In genomic region chr9:45411803-45412202, GRCm38 (mm10) we compare ENCODE assay signal across 8 mouse cellular contexts. TPM values are rescaled to one million over a fixed set of nuclear protein-coding genes. Genes with fewer than 3 reads are reported as not detected.
DNase-seq lines count a peak whose midpoint lies in the region; ATAC-seq and TF ChIP-seq lines count a peak whose summit lies in the region.

No protein-coding gene starts in this region.

- peaks cover 31% of the 10 kb centered on the region for H3K27me3 ChIP-seq in heart, embryonic 12.5 days (replicated peaks)
- no peaks in the 10 kb centered on the region for H3K27me3 ChIP-seq in embryonic facial prominence, embryonic 14.5 days (replicated peaks; ENCODE audit: control insufficient read depth, insufficient read depth, low read length)
- H3K27me3 ChIP-seq in neural tube, embryonic 14.5 days (ENCODE audit: control insufficient read depth, insufficient read depth, low read length), result no peaks in the 10 kb centered on the region

- no peak for ATAC-seq in heart, embryonic 12.5 days (ENCODE audit: insufficient number of reproducible peaks, low FRiP score)
- ATAC-seq in embryonic facial prominence, embryonic 14.5 days (ENCODE audit: low read depth), result peak; percentile 54; the same call in 1 of the 2 replicates
- ATAC-seq in neural tube, embryonic 14.5 days (ENCODE audit: low read depth), result peak; percentile 68; the same call in 1 of the 2 replicates

- H3K4me2 ChIP-seq in heart, embryonic 12.5 days, result peak overlapping the region; percentile 31
- H3K4me2 ChIP-seq in embryonic facial prominence, embryonic 14.5 days (ENCODE audit: low read depth, low read length), result peak overlapping the region; percentile 38
- H3K4me2 ChIP-seq in neural tube, embryonic 14.5 days (ENCODE audit: low read depth, low read length), result peak overlapping the region; percentile 19; the same call in 1 of the 2 replicates

- no peak for DNase-seq in heart, postnatal 25 days (ENCODE audit: low spot score)
- DNase-seq in T-cell, adult 2 months (ENCODE audit: low spot score), result peak; percentile 27
- DNase-seq in embryonic facial prominence, embryonic 14.5 days (ENCODE audit: low spot score), result peak; percentile 87
- peak; percentile 80 for DNase-seq in induced T-regulatory cell, adult 2 months (ENCODE audit: low read depth)
- peak; percentile 17 for DNase-seq in lung, adult 2 months
- DNase-seq in urinary bladder, postnatal 10 days (ENCODE audit: low spot score), result no peak

- 0 out of 2 replicates have a peak, but pooled peaks cover 5% of the 10 kb centered on the region for H3K4me1 ChIP-seq in heart, embryonic 12.5 days (replicated peaks)
- 0 out of 2 replicates have a peak, but pooled peaks cover 5% of the 10 kb centered on the region for H3K4me1 ChIP-seq in embryonic facial prominence, embryonic 14.5 days (ENCODE audit: control insufficient read depth, insufficient read depth, low read length)
- peaks cover 2% of the 10 kb centered on the region; the same call in 1 of the 2 replicates for H3K4me1 ChIP-seq in lung, adult 2 months (ENCODE audit: control insufficient read depth, insufficient read depth, low read length)
- H3K4me1 ChIP-seq in neural tube, embryonic 14.5 days (ENCODE audit: control insufficient read depth, insufficient read depth, low read length), result 0 out of 2 replicates have a peak, but pooled peaks cover 3% of the 10 kb centered on the region

- intact Hi-C loops in heart, postnatal 25 days (cut with DNase I), result loop anchor here (2.0 kb wide), 1 partner anchor 343 kb away; no protein-coding TSS in a partner anchor

- TF ChIP-seq POLR2A in lung, adult 2 months (IDR thresholded peaks at IDR 0.05; ENCODE audit: borderline replicate concordance, extremely low read depth, low read depth, low read length), result no peak

- H3K9ac ChIP-seq in heart, embryonic 12.5 days, result no peak overlapping the region
- H3K9ac ChIP-seq in embryonic facial prominence, embryonic 14.5 days (ENCODE audit: low read depth, low read length), result no peak overlapping the region
- no peak overlapping the region for H3K9ac ChIP-seq in neural tube, embryonic 14.5 days (replicated peaks; ENCODE audit: low read depth, low read length)

- no peak overlapping the region for H3K4me3 ChIP-seq in heart, embryonic 12.5 days
- peak overlapping the region; percentile 7 for H3K4me3 ChIP-seq in embryonic facial prominence, embryonic 14.5 days (ENCODE audit: low read depth, low read length)
- H3K4me3 ChIP-seq in lung, adult 2 months (replicated peaks; ENCODE audit: extremely low read depth, low read depth, low read length), result no peak overlapping the region
- no peak overlapping the region for H3K4me3 ChIP-seq in neural tube, embryonic 14.5 days (ENCODE audit: low read depth, low read length)

- H3K9me3 ChIP-seq in heart, embryonic 12.5 days (replicated peaks), result no peaks in the 10 kb centered on the region
- H3K9me3 ChIP-seq in embryonic facial prominence, embryonic 14.5 days (ENCODE audit: control insufficient read depth, low read length), result no peaks in the 10 kb centered on the region
- H3K9me3 ChIP-seq in neural tube, embryonic 14.5 days (ENCODE audit: control insufficient read depth, low read length), result no peaks in the 10 kb centered on the region

- H3K36me3 ChIP-seq in heart, embryonic 12.5 days, result no peaks in the 10 kb centered on the region
- no peaks in the 10 kb centered on the region for H3K36me3 ChIP-seq in embryonic facial prominence, embryonic 14.5 days (ENCODE audit: control insufficient read depth, insufficient read depth, low read length)
- no peaks in the 10 kb centered on the region for H3K36me3 ChIP-seq in neural tube, embryonic 14.5 days (ENCODE audit: control insufficient read depth, insufficient read depth, low read length)

- TF ChIP-seq CTCF in lung, adult 2 months (IDR thresholded peaks at IDR 0.05; ENCODE audit: insufficient read depth, low read length), result peak; percentile 41; the same call in 1 of the 2 replicates

- 24% methylated on average over 7 of the region's 7 CpGs for WGBS in heart, embryonic 12.5 days
- WGBS in embryonic facial prominence, embryonic 14.5 days, result 17% methylated on average over 7 of the region's 7 CpGs
- WGBS in lung, adult 2 months, result 11% methylated on average over 7 of the region's 7 CpGs
- 25% methylated on average over 7 of the region's 7 CpGs for WGBS in neural tube, embryonic 14.5 days

- H3K27ac ChIP-seq in heart, embryonic 12.5 days (ENCODE audit: poor library complexity, severe bottlenecking), result no peak overlapping the region
- no peak overlapping the region for H3K27ac ChIP-seq in embryonic facial prominence, embryonic 14.5 days (replicated peaks; ENCODE audit: low read depth, low read length)
- no peak overlapping the region for H3K27ac ChIP-seq in neural tube, embryonic 14.5 days (ENCODE audit: low read depth, low read length)

RNA-seq across cellular contexts. Expression of gene Fxyd2, which starts 12.3 kb away (rescaled TPM):
- 1.4 and 2.2 TPM in 2 replicates for polyA plus RNA-seq in heart, embryonic 12.5 days (2016; fragmentation: Nextera tagmentation; extraction: Ambion mirVana)
- total RNA-seq in heart, postnatal 25 days (2021), result 1 to 10 TPM; 1.5 to 2.7 TPM
- polyA plus RNA-seq in embryonic facial prominence, embryonic 14.5 days (2014; fragmentation: Nextera tagmentation; extraction: Ambion mirVana), result 5.3 and 5.4 TPM in 2 replicates
- 8.5 and 8.8 TPM in 2 replicates for polyA plus RNA-seq in lung, adult 2 months (2012; rRNA removed)
- 9.6 and 9.9 TPM in 2 replicates for polyA plus RNA-seq in neural tube, embryonic 14.5 days (2014; fragmentation: Nextera tagmentation; extraction: Ambion mirVana)

RNA-seq across cellular contexts. Expression of gene Dscaml1, which starts 14.6 kb away (rescaled TPM):
- 0.05 and 0.09 TPM in 2 replicates for polyA plus RNA-seq in heart, embryonic 12.5 days (2016; fragmentation: Nextera tagmentation; extraction: Ambion mirVana)
- total RNA-seq in heart, postnatal 25 days (2021), result not detected
- polyA plus RNA-seq in embryonic facial prominence, embryonic 14.5 days (2014; fragmentation: Nextera tagmentation; extraction: Ambion mirVana), result 0.86 and 1.1 TPM in 2 replicates
- 0.35 and 0.38 TPM in 2 replicates for polyA plus RNA-seq in lung, adult 2 months (2012; rRNA removed)
- 18.3 and 24.3 TPM in 2 replicates for polyA plus RNA-seq in neural tube, embryonic 14.5 days (2014; fragmentation: Nextera tagmentation; extraction: Ambion mirVana)

RNA-seq across cellular contexts. Expression of gene Fxyd6, which starts 41.8 kb away (rescaled TPM):
- 30.8 and 33.4 TPM in 2 replicates for polyA plus RNA-seq in heart, embryonic 12.5 days (2016; fragmentation: Nextera tagmentation; extraction: Ambion mirVana)
- 10 to 100 TPM; 16.2 to 17.2 TPM for total RNA-seq in heart, postnatal 25 days (2021)
- polyA plus RNA-seq in embryonic facial prominence, embryonic 14.5 days (2014; fragmentation: Nextera tagmentation; extraction: Ambion mirVana), result 56.9 and 71.4 TPM in 2 replicates
- 19.8 and 31.7 TPM in 2 replicates for polyA plus RNA-seq in lung, adult 2 months (2012; rRNA removed)
- polyA plus RNA-seq in neural tube, embryonic 14.5 days (2014; fragmentation: Nextera tagmentation; extraction: Ambion mirVana), result 257 and 341 TPM in 2 replicates

Comparison
In these comparisons a context has a peak if more than half of its experiments do, and no peak if none do; other contexts are left out.
1. DNase-seq: peak in T-cell, adult 2 months (single experiment), embryonic facial prominence, embryonic 14.5 days (single experiment), induced T-regulatory cell, adult 2 months (single experiment) and lung, adult 2 months (single experiment); none in heart, postnatal 25 days (single experiment) and urinary bladder, postnatal 10 days (single experiment).
2. Peak in every context shown above with its lines, with median percentiles within 50 percentile points of each other: H3K4me2 ChIP-seq.